Mouse (Mus musculus) urinary bladder, postnatal 0 days (tissue): ENCODE results near the gene Sv2c. TPM values are rescaled to one million over a fixed set of nuclear protein-coding genes. Genes with fewer than 3 reads are reported as not detected.

ENCODE experiments used
- polyA plus RNA-seq: library from polyadenylated mRNA; unstranded; fragments of >200 nt; fragmentation: Nextera tagmentation; extraction: Ambion mirVana; gene quantifications from 2 replicates; pipeline ENCODE4 v1.2.1, GENCODE M21; 2015

Sv2c gene
- 0.43 and 0.88 TPM in 2 replicates for polyA plus RNA-seq

DNA sequence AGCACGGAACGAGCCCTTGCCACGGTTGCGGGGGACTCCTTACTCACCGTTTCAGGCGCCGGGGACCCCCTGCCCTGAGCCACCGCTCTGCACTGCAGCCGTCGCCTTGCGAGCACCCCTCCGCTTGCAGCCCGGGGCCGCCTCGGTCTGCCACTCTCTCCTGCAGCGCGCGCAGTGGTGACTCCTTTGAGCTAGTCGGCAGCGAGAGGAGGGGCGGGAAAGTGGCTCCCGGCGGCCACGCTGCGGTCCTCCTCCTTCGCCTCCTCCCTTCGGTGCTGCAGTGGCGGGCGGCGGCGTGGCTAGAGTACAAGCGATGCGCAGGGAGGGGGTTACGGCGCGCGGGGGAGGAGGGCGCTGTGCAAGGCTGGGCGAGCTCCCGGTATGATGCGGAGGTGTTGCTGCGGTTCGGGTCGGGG, at the start of gene Sv2c:
Gene Sv2c, minus strand, starts transcription at position 177 of the 416 bp plus-strand sequence.

DNA sequence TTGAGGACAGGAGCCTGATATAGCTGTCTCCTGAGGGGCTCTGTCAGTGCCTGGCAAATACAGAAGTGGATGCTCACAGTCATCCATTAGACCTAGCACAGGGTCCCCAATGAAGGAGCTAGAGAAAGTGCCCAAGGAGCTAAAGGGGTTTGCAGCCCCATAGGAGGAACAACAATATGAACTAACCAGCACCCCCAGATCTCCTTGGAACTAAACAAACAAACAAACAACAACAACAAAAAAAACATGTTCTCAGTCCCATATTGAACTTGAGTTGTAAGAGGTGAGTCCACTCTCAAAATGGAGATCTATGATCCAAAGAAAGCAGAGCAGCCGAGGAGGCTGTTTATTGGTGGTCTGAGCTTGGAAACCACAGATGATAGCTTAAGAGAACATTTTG, 50.6 kb downstream of the Sv2c start, which contains the start of gene Gm17190:
Gene Gm17190, plus strand, starts transcription at position 301 of the 400 bp plus-strand sequence.

DNA sequence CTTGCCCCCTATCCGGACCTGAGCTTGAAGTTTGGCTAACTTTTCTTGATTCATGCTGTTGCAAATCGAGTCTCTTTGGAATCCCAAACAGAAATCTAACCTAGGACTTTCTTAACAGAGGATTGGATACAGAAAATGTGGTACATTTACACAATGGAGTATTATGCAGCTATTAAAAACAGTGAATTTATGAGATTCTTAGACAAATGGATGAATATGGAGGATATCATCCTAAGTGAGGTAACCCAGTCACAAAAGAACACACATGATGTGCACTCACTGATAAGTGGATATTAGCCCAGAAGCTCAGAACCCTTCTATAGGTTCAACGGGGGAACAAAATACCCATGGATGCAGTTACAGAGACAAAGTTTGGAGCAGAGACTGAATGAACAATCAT, 51.1 kb downstream of the Sv2c start, which contains the start of gene Gm20075:
Gene Gm20075, minus strand, starts transcription at position 101 of the 400 bp plus-strand sequence.

Other genes starting within 250 kb of the Sv2c start
- gene Iqgap2, start 240.7 kb downstream of the Sv2c start, polyA plus RNA-seq = 2.2 and 2.6 TPM in 2 replicates
- gene Gm20075, start 51.2 kb downstream of the Sv2c start, polyA plus RNA-seq = 15.2 and 18.0 TPM in 2 replicates
- not detected in 2 replicates for gene Gm17190, start 50.5 kb downstream of the Sv2c start, polyA plus RNA-seq